Mouse (Mus musculus) testis, adult 2 months (tissue): Measurements from ENCODE around the gene Hras.

Experiments
- CTCF ChIP-seq: fragments of 200-500 bp; IDR thresholded peaks from 2 replicates; pipeline ENCODE4 v1.5.1; 2012; ENCODE audit warnings: low read depth, mild to moderate bottlenecking, inconsistent platforms, low read length, moderate library complexity; ENCODE audit not compliant: control insufficient read depth, insufficient read depth, insufficient replicate concordance
- POLR2A ChIP-seq: fragments of 200-500 bp; IDR thresholded peaks from 2 replicates; pipeline ENCODE4 v1.6.1; 2012; ENCODE audit warnings: low read depth, mild to moderate bottlenecking, inconsistent platforms, low read length, moderate library complexity; ENCODE audit not compliant: control insufficient read depth

GRCm38 (mm10) chr7:141167901-141168517, 25.8 kb downstream of the Hras start:
- TF ChIP-seq POLR2A (no peak), CTCF (no peak)
